Mouse (Mus musculus) lung, adult 18-20 months (tissue): Measurements from ENCODE around the gene Kcne1l.

Experiments used
- DNase-seq, 2 experiments: peaks; one replicate each; pipeline ENCODE4 v3.0.0; 2022; ENCODE audit warnings: mixed read lengths in 2 of 2

Kcne1l gene

DNA sequence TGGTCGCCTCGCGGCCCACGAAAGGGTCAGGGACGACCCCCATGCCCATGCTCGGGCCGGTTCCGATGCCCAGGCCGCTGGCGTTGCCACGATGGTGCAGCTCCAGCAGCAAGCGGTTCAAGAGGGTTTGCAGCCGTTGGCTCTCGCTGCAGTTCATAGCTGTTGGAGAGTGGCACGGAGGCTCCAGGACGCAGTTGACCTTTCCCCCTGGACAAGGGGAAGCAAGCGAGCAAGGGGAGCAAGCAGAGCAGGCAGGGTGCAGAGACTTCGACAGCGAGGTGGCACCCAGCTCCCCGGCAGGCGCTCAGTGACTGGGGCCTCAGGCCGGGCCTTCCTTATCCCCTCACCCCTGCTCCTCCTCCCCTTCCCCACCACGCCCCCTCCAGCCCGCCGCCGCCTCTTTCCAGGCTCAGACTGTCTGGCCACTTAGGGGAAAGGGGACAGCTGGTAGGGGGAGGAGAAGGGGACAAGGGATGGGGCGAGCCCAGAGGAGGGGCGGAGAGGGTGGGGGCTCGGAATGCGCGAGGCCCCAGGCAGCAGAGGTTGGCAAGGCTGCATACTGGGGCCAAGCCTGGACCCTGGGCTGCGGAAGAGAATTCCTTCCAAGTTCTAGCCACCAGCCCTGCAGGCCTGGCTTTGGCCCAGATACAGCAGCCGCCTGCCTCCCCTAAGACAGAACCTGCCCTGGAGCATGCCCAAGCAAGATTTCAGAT is at the start of gene Kcne1l:
Gene Kcne1l, minus strand, starts transcription at position 426 of the 713 bp plus-strand sequence.
- DNase-seq = no peak

DNA sequence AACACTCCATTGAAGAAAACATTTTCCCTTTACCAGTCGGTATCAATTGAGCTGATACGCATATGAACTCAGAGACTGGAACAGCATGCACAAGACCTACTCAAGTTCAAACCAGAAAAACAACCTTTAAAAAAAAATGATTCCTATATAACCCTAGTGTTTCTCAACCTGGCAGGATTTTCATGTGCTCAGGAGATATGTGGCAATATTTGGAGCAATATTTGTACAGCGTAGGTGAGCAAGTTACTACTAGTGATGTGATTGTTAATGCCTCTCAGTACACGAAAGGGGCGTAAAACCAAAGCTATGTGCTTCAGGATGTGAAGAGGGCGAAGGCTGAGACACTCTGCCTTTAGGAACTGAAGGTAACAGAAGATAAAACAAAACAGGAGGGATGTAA is 30.1 kb upstream of the Kcne1l start:
- DNase-seq = peak in 1 of 2 experiments; percentile 11

- DNase-seq = no peak
These were observed 29.4 kb upstream of the Kcne1l start for GRCm38 (mm10) chrX:142335502-142335901.

- no peak for DNase-seq
These were observed 19.7 kb upstream of the Kcne1l start for GRCm38 (mm10) chrX:142325760-142326159.

- no peak for DNase-seq
These were observed 10.0 kb upstream of the Kcne1l start for GRCm38 (mm10) chrX:142316106-142316505.

- DNase-seq = no peak
These were observed 9.2 kb upstream of the Kcne1l start for GRCm38 (mm10) chrX:142315270-142315669.

GRCm38 (mm10) chrX:142314307-142315024 is 8.4 kb upstream of the Kcne1l start:
- DNase-seq = peak; percentile 35 to 51

DNA sequence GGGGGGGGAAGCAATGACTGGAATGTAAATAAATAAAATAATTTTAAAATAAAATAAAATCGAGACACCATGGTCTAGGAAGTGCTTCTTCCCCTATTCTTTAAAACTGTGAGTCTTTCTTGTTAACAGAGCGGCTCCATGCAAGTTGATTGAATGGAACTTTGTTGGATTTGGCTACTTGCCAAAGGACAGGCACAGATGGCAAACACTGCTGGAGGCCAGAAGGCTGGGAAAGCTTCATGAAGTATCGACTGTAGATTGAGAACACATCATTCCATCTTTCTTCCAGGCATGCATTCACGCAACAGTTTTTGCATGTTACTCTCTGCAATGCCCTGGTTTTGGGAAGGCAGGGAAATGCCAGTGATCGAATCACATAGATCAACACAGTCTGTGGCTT is 4.3 kb upstream of the Kcne1l start:
- DNase-seq = no peak

GRCm38 (mm10) chrX:142305010-142305868 is 855 bp downstream of the Kcne1l start:
- no peak for DNase-seq

DNA sequence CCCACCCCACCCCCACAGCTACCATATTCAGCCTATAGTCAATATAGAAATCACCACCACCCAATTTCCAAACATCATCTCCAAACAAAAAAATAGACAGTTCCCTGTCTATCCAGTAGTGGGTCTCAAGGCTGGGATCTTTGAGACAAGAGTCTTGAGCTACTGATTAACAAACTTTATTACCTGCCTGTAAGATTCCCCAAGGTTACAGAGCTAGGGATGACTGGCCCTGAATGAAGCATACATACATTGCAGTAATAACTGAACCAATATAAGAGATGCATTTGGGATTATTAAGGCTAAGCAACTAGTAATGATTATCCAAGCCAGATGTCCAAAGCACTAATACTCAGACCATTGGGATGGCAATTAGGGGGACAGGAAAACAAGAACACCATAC is 1.5 kb downstream of the Kcne1l start:
- DNase-seq = no peak

- DNase-seq = no peak
These were observed 2.6 kb downstream of the Kcne1l start for GRCm38 (mm10) chrX:142303456-142303855.

DNA sequence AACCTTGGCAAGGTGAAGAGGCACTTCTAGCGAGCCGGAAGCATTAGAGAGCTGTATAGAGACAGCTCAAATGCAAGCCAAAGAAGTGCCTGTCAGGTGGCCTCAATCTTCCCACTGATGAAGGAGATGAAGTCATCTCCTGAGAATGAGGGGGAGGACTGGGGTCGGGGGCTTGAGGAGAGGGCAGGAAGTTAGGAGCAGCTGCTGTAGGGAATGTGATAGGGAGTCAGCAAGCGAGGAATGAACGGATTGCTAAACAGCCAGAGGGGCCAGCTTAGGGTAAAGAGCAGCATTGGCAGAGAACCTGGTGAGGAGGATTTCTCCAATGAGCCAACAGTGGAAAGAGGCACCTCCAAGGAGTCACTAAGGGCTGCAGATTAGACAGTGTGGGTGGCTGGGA is 20.2 kb downstream of the Kcne1l start:
- DNase-seq = no peak

DNA sequence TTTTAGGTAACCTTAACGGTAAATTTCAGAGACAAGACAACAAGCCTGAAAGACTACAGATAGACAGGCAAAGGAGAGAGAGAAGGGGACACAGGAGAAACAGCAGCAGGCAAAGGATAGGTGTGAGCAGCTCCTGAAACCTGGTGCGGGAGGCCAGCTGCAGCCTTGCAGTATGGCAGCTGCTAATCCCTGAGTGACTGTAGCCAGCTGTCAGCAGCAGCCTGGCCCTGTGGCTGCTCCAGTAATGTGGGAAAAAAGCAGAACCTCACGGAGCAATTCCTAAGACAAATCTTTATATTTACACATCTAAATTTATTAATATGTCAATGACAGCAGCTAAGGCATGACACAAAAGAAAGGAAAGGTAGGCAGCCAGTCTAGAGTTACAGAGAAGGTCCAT is 29.5 kb downstream of the Kcne1l start:
- DNase-seq = no peak

DNA sequence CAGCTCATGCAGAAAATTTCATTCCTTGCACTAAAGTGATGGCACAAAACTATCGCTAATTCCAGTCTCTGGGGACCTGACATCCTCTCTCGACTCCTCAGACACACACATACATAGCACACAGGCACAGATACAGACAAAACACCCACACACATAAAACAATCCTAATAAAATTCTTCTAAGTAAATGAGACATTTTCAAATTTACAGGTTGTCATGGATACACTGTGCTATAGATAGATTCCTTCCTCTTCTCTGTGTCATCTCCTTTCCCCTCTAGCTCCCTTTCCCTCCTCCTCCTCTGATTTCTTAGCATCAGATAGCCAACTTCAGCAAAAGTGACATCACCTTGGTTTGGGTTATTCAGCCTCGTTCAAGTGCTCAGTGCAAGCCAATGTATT is 30.1 kb downstream of the Kcne1l start:
- no peak for DNase-seq
